Mouse (Mus musculus) hindbrain, embryonic 13.5 days (tissue): ENCODE results near the gene Pheta2. TPM values are rescaled to one million over a fixed set of nuclear protein-coding genes. Genes with fewer than 3 reads are reported as not detected.
A peak's percentile ranks its signal among the peaks of the same experiment; 100 is the strongest.

ENCODE experiments used
- ATAC-seq: fragments of 200-750 bp; cut with Nextera tagmentation; 2 replicates; pipeline ENCODE4 v1.8.0; 2017; ENCODE audit warnings: moderate TSS enrichment; ENCODE audit not compliant: low FRiP score
- H3K27ac ChIP-seq: fragments of 300-500 bp; sonication (generic); 2 replicates; pipeline ENCODE4 v1.5.1; 2015; ENCODE audit warnings: inconsistent platforms, mild to moderate bottlenecking, moderate library complexity
- H3K27me3 ChIP-seq: fragments of 300-500 bp; sonication (generic); 2 replicates; pipeline ENCODE4 v1.6.1; 2015; ENCODE audit warnings: mild to moderate bottlenecking, inconsistent platforms
- H3K36me3 ChIP-seq: fragments of 300-500 bp; sonication (generic); 2 replicates; pipeline ENCODE4 v1.6.1; 2015; ENCODE audit warnings: mild to moderate bottlenecking, inconsistent platforms
- H3K4me1 ChIP-seq: fragments of 300-500 bp; sonication (generic); replicated peaks from 2 replicates; pipeline ENCODE4 v1.6.1; 2015; ENCODE audit warnings: inconsistent platforms
- H3K4me2 ChIP-seq: fragments of 300-500 bp; sonication (generic); 2 replicates; pipeline ENCODE4 v1.6.1; 2015; ENCODE audit warnings: inconsistent platforms, mild to moderate bottlenecking, moderate library complexity
- H3K4me3 ChIP-seq: fragments of 300-500 bp; sonication (generic); 2 replicates; pipeline ENCODE4 v1.5.1; 2015; ENCODE audit warnings: mild to moderate bottlenecking, inconsistent platforms
- H3K9ac ChIP-seq: fragments of 300-500 bp; sonication (generic); 2 replicates; pipeline ENCODE4 v1.6.1; 2015; ENCODE audit warnings: mild to moderate bottlenecking, inconsistent platforms
- H3K9me3 ChIP-seq: fragments of 300-500 bp; sonication (generic); 2 replicates; pipeline ENCODE4 v1.6.1; 2016; ENCODE audit warnings: inconsistent platforms
- WGBS: fragments of 180-500 bp; shearing (Covaris S2); methylation state at CpG from one replicate; pipeline ENCODE4 v1.1.7; 2015; 5-methylcytosine and 5-hydroxymethylcytosine counted together
- polyA plus RNA-seq: library from polyadenylated mRNA; unstranded; fragments of >200 nt; fragmentation: Nextera tagmentation; extraction: Ambion mirVana; gene quantifications from 2 replicates; pipeline ENCODE4 v1.2.1, GENCODE M21; 2015

Gene Pheta2
- 1.9 and 2.3 TPM in 2 replicates for polyA plus RNA-seq

GRCm38 (mm10) chr15:82338593-82339112 is at the start of gene Pheta2, which contains the start of the genes Naga and Smdt1:
Gene Pheta2, plus strand, starts transcription at chr15:82338942.
Gene Naga, minus strand, starts transcription at chr15:82338925.
Gene Smdt1, plus strand, starts transcription at chr15:82338959.
- Histone ChIP-seq H3K9ac (peak within 1 kb of the TSS; percentile 78), H3K27me3 (peaks cover 24% of the 10 kb centered on the region), H3K4me3 (peak within 1 kb of the TSS; percentile 56), H3K4me2 (peak within 1 kb of the TSS; percentile 65), H3K36me3 (peaks cover 17% of the 10 kb centered on the region), H3K27ac (peak within 1 kb of the TSS; percentile 59), H3K9me3 (no peaks in the 10 kb centered on the region), H3K4me1 (peaks cover 25% of the 10 kb centered on the region)
- WGBS = under 1% methylated on average over 41 of the region's 41 CpGs
- ATAC-seq = peak; percentile 92

GRCm38 (mm10) chr15:82290252-82290651 is 48.5 kb upstream of the Pheta2 start:
- Histone ChIP-seq H3K27me3 (no peaks in the 10 kb centered on the region), H3K27ac (no peak overlapping the region), H3K9me3 (no peaks in the 10 kb centered on the region), H3K4me1 (peaks cover 24% of the 10 kb centered on the region), H3K36me3 (peaks cover 75% of the 10 kb centered on the region), H3K9ac (no peak overlapping the region), H3K4me3 (no peak overlapping the region), H3K4me2 (no peak overlapping the region)
- 84% methylated on average over 7 of the region's 7 CpGs for WGBS
- ATAC-seq = no peak

GRCm38 (mm10) chr15:82292851-82293250 is 45.9 kb upstream of the Pheta2 start:
- Histone ChIP-seq H3K27me3 (no peaks in the 10 kb centered on the region), H3K27ac (peak overlapping the region; percentile 78), H3K9me3 (no peaks in the 10 kb centered on the region), H3K4me2 (peak overlapping the region; percentile 31), H3K36me3 (peaks cover 50% of the 10 kb centered on the region), H3K4me1 (peaks cover 24% of the 10 kb centered on the region), H3K4me3 (no peak overlapping the region), H3K9ac (0 out of 2 replicates have a peak overlapping the region, but pooled peaks have one; percentile 24)
- WGBS = 17% methylated on average over 5 of the region's 5 CpGs
- ATAC-seq = peak; percentile 44

- Histone ChIP-seq H3K9ac (0 out of 2 replicates have a peak overlapping the region, but pooled peaks have one; percentile 24), H3K36me3 (peaks cover 46% of the 10 kb centered on the region), H3K27ac (peak overlapping the region; percentile 78), H3K4me3 (no peak overlapping the region), H3K4me2 (peak overlapping the region; percentile 31), H3K9me3 (no peaks in the 10 kb centered on the region), H3K27me3 (no peaks in the 10 kb centered on the region), H3K4me1 (peaks cover 24% of the 10 kb centered on the region)
- peak; percentile 86 for ATAC-seq
- 5% methylated on average over 7 of the region's 7 CpGs for WGBS
Observed at GRCm38 (mm10) chr15:82293271-82293711, 45.5 kb upstream of the Pheta2 start.

- H3K4me2 ChIP-seq = no peak overlapping the region
- H3K27ac ChIP-seq = peak overlapping the region; percentile 78; the same call in 1 of the 2 replicates
- no peaks in the 10 kb centered on the region for H3K9me3 ChIP-seq
- H3K27me3 ChIP-seq = 0 out of 2 replicates have a peak, but pooled peaks cover 3% of the 10 kb centered on the region
- 42% methylated on average over 8 of the region's 8 CpGs for WGBS
- peaks cover 24% of the 10 kb centered on the region for H3K4me1 ChIP-seq
- no peak overlapping the region for H3K4me3 ChIP-seq
- ATAC-seq = 0 out of 2 replicates have a peak, but pooled peaks have one; percentile 12
- peaks cover 38% of the 10 kb centered on the region for H3K36me3 ChIP-seq
- H3K9ac ChIP-seq = no peak overlapping the region
Observed at GRCm38 (mm10) chr15:82294059-82294458, 44.7 kb upstream of the Pheta2 start.

GRCm38 (mm10) chr15:82298764-82299561 is 39.8 kb upstream of the Pheta2 start, which contains the start of gene Wbp2nl:
Gene Wbp2nl, plus strand, starts transcription at chr15:82298954.
- no peaks in the 10 kb centered on the region for H3K36me3 ChIP-seq
- H3K27me3 ChIP-seq = 0 out of 2 replicates have a peak, but pooled peaks cover 3% of the 10 kb centered on the region
- H3K9ac ChIP-seq = no peak within 1 kb of the TSS
- ATAC-seq = no peak
- WGBS = 60% methylated on average over 39 of the region's 39 CpGs
- H3K4me2 ChIP-seq = no peak within 1 kb of the TSS; the same call in 1 of the 2 replicates
- peaks cover 6% of the 10 kb centered on the region for H3K4me1 ChIP-seq
- H3K9me3 ChIP-seq = no peaks in the 10 kb centered on the region
- no peak within 1 kb of the TSS for H3K27ac ChIP-seq
- no peak within 1 kb of the TSS for H3K4me3 ChIP-seq

GRCm38 (mm10) chr15:82307107-82307506 is 31.6 kb upstream of the Pheta2 start:
- WGBS = 81% methylated on average over 3 of the region's 3 CpGs
- no peak for ATAC-seq
- Histone ChIP-seq H3K36me3 (no peaks in the 10 kb centered on the region), H3K4me1 (no peaks in the 10 kb centered on the region), H3K4me3 (no peak overlapping the region), H3K9ac (no peak overlapping the region), H3K9me3 (no peaks in the 10 kb centered on the region), H3K4me2 (no peak overlapping the region), H3K27ac (no peak overlapping the region), H3K27me3 (no peaks in the 10 kb centered on the region)

GRCm38 (mm10) chr15:82308416-82308815 is 30.3 kb upstream of the Pheta2 start:
- Histone ChIP-seq H3K9me3 (no peaks in the 10 kb centered on the region), H3K27me3 (no peaks in the 10 kb centered on the region), H3K36me3 (no peaks in the 10 kb centered on the region), H3K4me1 (no peaks in the 10 kb centered on the region), H3K27ac (no peak overlapping the region), H3K4me2 (no peak overlapping the region), H3K4me3 (no peak overlapping the region), H3K9ac (no peak overlapping the region)
- no peak for ATAC-seq
- 84% methylated on average over 3 of the region's 3 CpGs for WGBS

- no peak overlapping the region for H3K4me2 ChIP-seq
- 87% methylated on average over 6 of the region's 6 CpGs for WGBS
Observed at GRCm38 (mm10) chr15:82317839-82318238, 20.9 kb upstream of the Pheta2 start.

GRCm38 (mm10) chr15:82319613-82320012 is 19.1 kb upstream of the Pheta2 start:
- H3K4me2 ChIP-seq = no peak overlapping the region
- H3K27ac ChIP-seq = no peak overlapping the region
- ATAC-seq = no peak
- no peak overlapping the region for H3K9ac ChIP-seq
- no peaks in the 10 kb centered on the region for H3K36me3 ChIP-seq
- H3K4me1 ChIP-seq = peaks cover 4% of the 10 kb centered on the region
- H3K4me3 ChIP-seq = no peak overlapping the region
- H3K27me3 ChIP-seq = no peaks in the 10 kb centered on the region
- 87% methylated on average over 1 of the region's 1 CpGs for whole genome bisulfite sequencing
- no peaks in the 10 kb centered on the region for H3K9me3 ChIP-seq

More at GRCm38 (mm10) chr15:82317839-82318238, 20.9 kb upstream of the Pheta2 start:
- Histone ChIP-seq H3K36me3 (no peaks in the 10 kb centered on the region), H3K9me3 (no peaks in the 10 kb centered on the region), H3K27me3 (no peaks in the 10 kb centered on the region), H3K4me3 (no peak overlapping the region), H3K9ac (no peak overlapping the region), H3K4me1 (no peaks in the 10 kb centered on the region), H3K27ac (no peak overlapping the region)
- no peak for ATAC-seq

GRCm38 (mm10) chr15:82322195-82322594 is 16.5 kb upstream of the Pheta2 start:
- Histone ChIP-seq H3K4me3 (no peak overlapping the region), H3K9me3 (no peaks in the 10 kb centered on the region), H3K27ac (no peak overlapping the region), H3K9ac (no peak overlapping the region), H3K4me1 (peaks cover 4% of the 10 kb centered on the region), H3K4me2 (no peak overlapping the region), H3K27me3 (no peaks in the 10 kb centered on the region), H3K36me3 (no peaks in the 10 kb centered on the region)
- ATAC-seq = no peak
- 70% methylated on average over 8 of the region's 8 CpGs for WGBS

GRCm38 (mm10) chr15:82325382-82325781 is 13.4 kb upstream of the Pheta2 start:
- H3K4me3 ChIP-seq = no peak overlapping the region
- 77% methylated on average over 2 of the region's 2 CpGs for WGBS
- peaks cover 15% of the 10 kb centered on the region for H3K36me3 ChIP-seq
- H3K4me1 ChIP-seq = peaks cover 4% of the 10 kb centered on the region
- no peaks in the 10 kb centered on the region for H3K27me3 ChIP-seq
- H3K9me3 ChIP-seq = no peaks in the 10 kb centered on the region
- no peak overlapping the region for H3K27ac ChIP-seq
- ATAC-seq = no peak
- no peak overlapping the region for H3K4me2 ChIP-seq
- no peak overlapping the region for H3K9ac ChIP-seq
